Mouse (Mus musculus): ENCODE measurements around the gene Smim6.

DNA sequence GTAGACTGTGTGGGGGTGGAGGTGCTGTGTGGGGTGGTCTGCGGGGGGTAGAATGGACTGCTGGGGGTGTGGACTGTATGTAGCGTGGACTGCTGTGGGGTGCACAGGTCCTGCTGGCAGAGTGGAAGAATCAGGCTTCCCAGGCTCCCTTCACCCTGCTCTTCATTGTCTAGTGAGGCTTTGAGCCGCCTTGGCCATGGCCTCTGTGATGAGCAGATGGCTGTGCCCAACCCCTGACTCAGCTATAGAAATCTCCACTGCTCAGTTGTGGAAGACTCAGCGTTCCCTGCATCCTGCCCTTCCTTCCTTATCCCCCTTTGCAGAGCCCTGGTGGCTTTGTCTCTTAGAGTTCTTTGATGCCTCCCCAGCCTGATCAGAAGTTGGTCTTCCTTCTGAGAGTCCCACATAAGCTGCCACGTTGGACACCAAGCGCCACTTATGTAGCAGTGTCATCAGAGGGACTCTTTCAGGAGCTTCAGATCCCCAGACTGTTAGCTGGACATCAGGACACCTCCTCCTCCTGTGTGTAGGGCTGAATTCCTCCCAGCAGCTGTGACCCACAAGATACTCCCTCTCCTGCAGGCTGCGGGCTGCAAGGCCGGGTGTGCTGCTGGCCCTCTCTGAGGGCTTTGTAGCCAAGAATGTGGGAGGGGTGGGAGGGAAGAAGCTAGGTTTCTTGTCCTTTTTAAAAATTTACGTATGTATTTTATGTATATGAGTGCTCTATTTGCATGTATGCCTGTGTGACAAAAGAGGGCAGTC is 51.0 kb downstream of the Smim6 start:
- TF ChIP-seq CTCF (IDR thresholded peaks at IDR 0.05; ENCODE audit: low read depth) (no peak), EP300 (IDR thresholded peaks at IDR 0.05; ENCODE audit: low read depth) (no peak)

Data from liver, postnatal 0 days (tissue).